Mouse (Mus musculus) testis, postnatal 14 days (tissue): ENCODE results near the gene Unc119.
A peak's percentile ranks its signal among the peaks of the same experiment; 100 is the strongest.

Experiments used
- DNase-seq: peaks from one replicate; pipeline ENCODE4 v3.0.0; 2021; ENCODE audit warnings: low spot score

The Unc119 gene

GRCm38 (mm10) chr11:78371711-78372110 lies 28.4 kb downstream of the Unc119 start:
- DNase-seq, result no peak

GRCm38 (mm10) chr11:78372166-78372565 lies 28.9 kb downstream of the Unc119 start:
- DNase-seq, result no peak

DNA sequence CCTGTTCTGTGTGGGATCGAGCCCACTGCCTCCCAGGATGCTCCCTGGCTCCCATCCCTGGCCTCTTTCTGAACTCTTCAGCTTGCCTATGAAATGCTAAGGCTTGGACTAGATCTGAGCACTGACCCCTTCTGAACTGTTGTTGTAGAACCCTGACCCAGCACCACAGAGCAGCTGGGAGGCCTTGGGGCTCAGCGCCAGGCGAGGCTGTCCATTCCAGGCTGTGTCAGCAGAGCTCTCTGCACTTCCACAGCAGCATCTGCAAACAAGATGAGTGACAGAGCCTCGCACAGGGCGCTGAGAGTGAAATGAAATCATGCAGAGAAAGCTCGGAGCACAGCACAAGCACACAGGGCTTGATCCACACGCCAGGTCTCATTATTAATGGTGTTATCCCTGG lies 29.3 kb downstream of the Unc119 start:
- no peak for DNase-seq

DNA sequence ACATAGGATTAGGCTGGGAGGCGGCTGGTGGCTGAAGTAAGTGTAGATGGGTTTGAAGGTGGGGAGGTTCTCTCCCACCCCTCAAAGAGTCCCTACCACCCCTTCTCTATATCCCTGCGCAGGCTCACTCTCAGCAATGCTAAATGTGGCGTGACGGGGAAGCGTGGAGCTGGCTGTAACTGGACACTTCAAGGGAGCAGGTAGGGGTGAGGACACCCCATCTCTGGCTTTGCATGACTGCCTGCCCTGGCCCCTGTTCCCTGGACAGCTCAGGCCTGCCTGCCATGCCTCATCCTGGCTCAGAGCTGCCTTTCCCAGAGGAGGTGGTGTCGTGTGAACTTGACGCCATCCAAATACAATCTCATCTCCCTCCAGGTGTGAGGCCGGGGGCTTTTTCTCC lies 30.9 kb downstream of the Unc119 start:
- no peak for DNase-seq

DNA sequence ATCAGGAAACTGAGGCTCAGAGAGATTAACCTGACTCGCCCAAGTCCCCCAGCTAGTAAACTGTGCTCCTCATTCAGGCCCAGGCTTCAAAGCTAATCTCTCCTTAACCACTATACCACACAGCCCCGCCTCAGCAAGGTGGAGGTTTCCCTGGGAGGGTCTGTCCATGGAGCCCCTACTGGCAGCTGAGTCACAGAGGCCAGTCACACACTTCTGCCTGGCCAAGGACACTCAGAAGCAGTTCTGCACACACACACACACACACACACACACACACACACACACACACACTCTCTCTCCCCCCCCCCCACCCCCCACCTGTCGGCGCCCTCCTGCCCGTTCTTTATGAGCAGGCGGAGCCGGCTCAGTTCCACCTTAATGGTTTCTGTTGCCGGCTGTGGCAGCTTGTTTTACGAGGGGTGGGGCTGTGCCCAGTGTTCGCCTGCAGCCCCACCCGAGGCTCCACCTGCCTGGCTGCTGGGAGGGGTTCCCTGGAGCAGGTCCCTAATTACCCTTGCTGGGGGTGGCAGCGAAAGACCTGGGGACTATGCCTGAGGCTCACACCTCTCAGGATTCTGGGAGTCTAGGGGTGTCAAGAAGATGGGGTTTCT lies 34.4 kb downstream of the Unc119 start:
- DNase-seq, result no peak

GRCm38 (mm10) chr11:78380351-78380750 lies 37.1 kb downstream of the Unc119 start:
- no peak for DNase-seq

DNA sequence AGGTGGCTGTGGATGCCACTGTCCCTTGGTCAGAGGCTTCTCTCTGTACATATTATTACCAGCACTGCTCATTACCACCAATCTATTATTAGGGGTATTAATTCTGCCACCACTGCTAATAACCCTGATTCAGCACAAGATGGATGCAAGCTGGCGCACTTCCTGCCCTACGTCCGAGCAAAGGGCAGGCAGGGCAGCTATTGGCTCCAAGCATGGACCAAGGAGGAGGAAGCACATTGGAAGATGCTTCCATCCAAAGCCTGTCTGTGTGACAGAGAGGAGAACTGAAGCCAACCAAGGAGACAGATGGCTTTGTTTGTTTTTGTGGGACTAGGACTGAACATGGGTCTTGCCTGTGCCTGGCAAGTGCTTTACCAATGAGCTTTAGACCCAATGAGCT lies 37.7 kb downstream of the Unc119 start:
- no peak for DNase-seq

DNA sequence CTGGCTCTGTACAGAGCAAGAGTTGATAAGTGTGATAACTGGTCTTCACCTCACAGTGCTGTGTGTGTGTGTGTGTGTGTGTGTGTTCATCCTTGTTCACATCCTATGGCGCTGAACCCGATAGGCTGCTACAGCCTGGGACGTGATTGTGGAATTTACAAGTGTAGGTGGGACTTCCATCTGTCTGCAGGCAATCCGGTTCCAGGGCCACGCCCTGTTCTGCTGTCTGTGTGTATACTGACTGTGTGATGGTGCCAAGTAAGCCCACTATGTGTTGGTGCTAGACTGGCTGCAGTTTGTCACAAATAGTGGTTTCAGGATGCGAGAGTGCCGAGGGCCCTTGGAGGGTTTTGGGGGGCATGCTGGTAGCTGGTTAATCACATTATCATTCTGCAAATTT lies 39.0 kb downstream of the Unc119 start:
- no peak for DNase-seq

DNA sequence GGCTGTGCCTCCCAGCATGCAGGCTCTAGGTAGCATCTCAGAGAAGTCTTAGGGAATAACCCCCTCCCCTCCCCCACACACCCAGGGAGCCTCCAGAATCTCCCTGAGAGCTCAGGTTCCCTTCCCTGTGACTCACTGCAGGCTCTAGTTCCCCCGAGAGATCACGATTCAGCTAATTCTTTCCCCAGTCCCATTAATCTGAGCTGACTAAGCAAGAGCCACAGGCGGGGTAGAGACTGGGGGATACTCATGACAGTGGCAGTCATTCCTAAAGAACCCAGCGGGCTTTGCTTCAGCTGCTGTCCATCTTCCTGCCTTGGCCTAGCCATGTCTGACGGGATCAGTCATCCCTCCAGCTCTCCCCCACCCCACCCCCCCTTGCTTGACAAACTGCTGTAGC lies 39.4 kb downstream of the Unc119 start:
- DNase-seq, result no peak

GRCm38 (mm10) chr11:78385776-78386175 lies 42.5 kb downstream of the Unc119 start:
- DNase-seq, result no peak

GRCm38 (mm10) chr11:78386508-78387043 lies 43.3 kb downstream of the Unc119 start, which contains the start of gene Foxn1:
Gene Foxn1 (minus strand): TSS chr11:78386558.
- no peak for DNase-seq

DNA sequence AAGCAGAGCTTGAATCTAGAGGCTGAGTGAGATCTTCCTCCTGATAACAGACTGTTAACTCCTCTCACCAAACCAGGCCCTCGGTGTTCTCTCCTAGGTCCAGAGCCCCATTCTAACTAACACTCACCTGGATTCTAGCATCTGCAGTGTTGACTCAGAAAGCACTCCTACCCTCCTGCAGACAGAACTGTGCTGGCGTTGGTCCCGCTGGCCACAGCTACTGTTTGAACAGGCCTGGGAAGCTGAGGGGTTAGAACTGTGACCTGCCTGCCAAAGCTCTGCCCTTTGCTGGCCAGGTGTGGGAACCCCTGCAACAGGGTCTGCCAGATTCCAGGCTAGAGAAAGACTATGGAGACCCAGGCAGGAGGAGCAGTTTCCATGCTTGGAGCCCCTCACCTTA lies 49.4 kb downstream of the Unc119 start:
- no peak for DNase-seq

DNA sequence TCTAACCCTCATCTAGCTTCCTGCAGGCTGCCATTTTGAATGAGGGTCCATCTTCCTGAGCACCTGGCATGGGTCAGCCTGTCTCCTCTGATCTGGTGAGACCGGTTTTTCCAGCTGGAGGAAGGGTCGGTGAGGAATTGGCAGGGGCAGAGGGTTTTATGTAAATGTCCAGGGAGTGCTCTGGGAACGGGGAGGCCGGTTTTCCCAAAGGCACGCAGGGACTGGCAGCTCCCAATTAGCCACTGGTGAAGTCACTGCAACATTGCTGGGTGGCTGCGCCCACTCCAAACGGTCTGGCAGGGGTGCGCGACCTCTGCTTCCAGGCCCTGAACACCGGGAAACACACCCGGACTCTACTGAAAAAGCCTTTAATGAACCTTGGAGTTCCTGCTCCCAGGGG lies 53.7 kb downstream of the Unc119 start:
- peak; percentile 31 for DNase-seq

DNA sequence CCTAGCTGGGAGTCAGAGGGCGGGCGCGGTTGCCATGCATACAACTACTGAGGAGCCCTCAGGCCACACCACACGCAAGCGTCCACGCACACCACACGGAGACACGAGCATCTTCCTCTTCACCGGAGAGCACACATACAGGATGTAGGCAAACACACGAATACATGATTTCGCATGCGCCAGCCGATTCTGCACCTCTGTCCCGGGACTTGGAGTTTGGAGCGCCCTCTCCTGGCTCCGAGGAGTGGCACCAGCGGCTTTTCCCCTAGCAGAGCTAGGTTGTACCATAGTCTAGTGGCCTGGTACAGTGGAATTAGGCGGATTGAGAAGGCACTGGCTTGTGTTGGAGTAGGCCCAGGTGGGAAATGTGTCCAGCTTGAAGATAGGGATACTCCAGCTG lies 54.1 kb downstream of the Unc119 start:
- DNase-seq, result peak; percentile 66

- DNase-seq, result no peak
Measured at GRCm38 (mm10) chr11:78398212-78398611, 54.9 kb downstream of the Unc119 start.
